8 mouse cellular contexts compared by ENCODE assay signal in the genomic region with DNA sequence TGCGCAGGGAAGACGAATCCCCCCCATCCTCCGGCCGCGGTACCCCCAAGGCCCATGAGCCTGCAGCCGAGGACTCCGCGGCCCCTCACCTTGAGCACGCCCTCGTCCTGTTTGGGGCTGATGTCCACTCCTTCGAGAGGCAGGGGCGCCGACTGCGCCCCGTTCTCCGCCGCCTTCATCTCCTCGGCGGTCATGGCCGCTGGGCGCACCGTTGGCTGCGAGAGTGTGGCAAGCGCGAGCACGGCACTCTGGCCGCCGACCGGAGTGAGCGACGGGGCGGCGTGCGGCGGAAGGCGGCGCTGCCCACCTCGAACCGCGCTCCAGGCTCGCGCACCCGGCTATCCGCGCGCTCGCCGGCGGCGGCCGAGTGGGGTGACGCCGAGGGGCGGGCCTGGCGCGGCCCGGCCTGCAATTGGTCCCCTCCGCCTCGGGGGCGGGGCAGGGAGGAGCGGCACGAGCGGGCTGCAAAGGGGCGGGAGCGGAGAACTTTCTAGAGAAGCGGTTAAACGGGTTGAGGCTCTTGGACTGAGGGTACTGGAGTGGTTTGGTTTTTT. TPM values are rescaled to one million over a fixed set of nuclear protein-coding genes. Genes with fewer than 3 reads are reported as not detected.
A peak's percentile ranks its signal among the peaks of the same experiment; 100 is the strongest.
DNase-seq lines count a peak whose midpoint lies in the region; ATAC-seq lines count a peak whose summit lies in the region.

A gene (minus strand): TSS at position 361 of the 554 bp plus-strand sequence.

- peak within 1 kb of the TSS; percentile 82 for H3K4me2 ChIP-seq in hindbrain, embryonic 16.5 days (ENCODE audit: low read length)

- WGBS in hindbrain, embryonic 16.5 days = under 1% methylated on average over 60 of the region's 67 CpGs

- peak within 1 kb of the TSS; percentile 94 for H3K27ac ChIP-seq in hindbrain, embryonic 16.5 days (ENCODE audit: low read depth, low read length)

- DNase-seq in WW6 (ENCODE audit: low read depth, low spot score) = peak; percentile 80
- peak; percentile 86 to 94 for DNase-seq in cerebellum, postnatal 36 days
- DNase-seq in gastrocnemius, adult 18-20 months (ENCODE audit: low spot score) = peak; percentile 93
- DNase-seq in left cerebral cortex, adult 8-10 months (ENCODE audit: low spot score in 2 of 2) = peak; percentile 73 to 91
- peak; percentile 95 for DNase-seq in right cerebral cortex, postnatal 10 days (ENCODE audit: low spot score in 2 of 2)
- peak; percentile 93 for DNase-seq in urinary bladder, postnatal 25 days (ENCODE audit: low spot score)

- H3K4me3 ChIP-seq in hindbrain, embryonic 16.5 days (ENCODE audit: low read length) = peak within 1 kb of the TSS; percentile 90
- peak within 1 kb of the TSS; percentile 98 for H3K4me3 ChIP-seq in megakaryocyte, embryonic 14.5 days (replicated peaks)

- H3K36me3 ChIP-seq in hindbrain, embryonic 16.5 days (ENCODE audit: control insufficient read depth, insufficient read depth, low read length) = peaks cover 21% of the 10 kb centered on the region
- H3K36me3 ChIP-seq in megakaryocyte, embryonic 14.5 days (replicated peaks; ENCODE audit: low read length) = peaks cover 34% of the 10 kb centered on the region

- H3K9ac ChIP-seq in hindbrain, embryonic 16.5 days (ENCODE audit: low read depth, low read length) = peak within 1 kb of the TSS; percentile 98

- peak; percentile 95 for ATAC-seq in hindbrain, embryonic 16.5 days

- H3K27me3 ChIP-seq in hindbrain, embryonic 16.5 days (replicated peaks; ENCODE audit: control insufficient read depth, insufficient read depth, low read length) = no peaks in the 10 kb centered on the region
- H3K27me3 ChIP-seq in megakaryocyte, embryonic 14.5 days (replicated peaks) = no peaks in the 10 kb centered on the region

- peaks cover 14% of the 10 kb centered on the region for H3K4me1 ChIP-seq in hindbrain, embryonic 16.5 days (ENCODE audit: control insufficient read depth, insufficient read depth, low read depth, low read length)
- H3K4me1 ChIP-seq in megakaryocyte, embryonic 14.5 days = peaks cover 43% of the 10 kb centered on the region

- H3K9me3 ChIP-seq in hindbrain, embryonic 16.5 days (ENCODE audit: control insufficient read depth, low read length) = no peaks in the 10 kb centered on the region
- no peaks in the 10 kb centered on the region for H3K9me3 ChIP-seq in megakaryocyte, embryonic 14.5 days

RNA-seq across cellular contexts. Expression of the gene that starts here (rescaled TPM):
- total RNA-seq in gastrocnemius, adult 18-20 months (2021) = 100 to 1,000 TPM; 112 to 113 TPM
- 341 and 344 TPM in 2 replicates for polyA plus RNA-seq in hindbrain, embryonic 16.5 days (2015; fragmentation: Nextera tagmentation; extraction: Ambion mirVana)
- 100 to 1,000 TPM; 107 to 120 (median 113) TPM for total RNA-seq in left cerebral cortex, adult 8-10 months (2022)
- polyA plus RNA-seq in megakaryocyte, embryonic 14.5 days (2012; ENCODE audit: insufficient read depth, low replicate concordance) = 174 and 185 TPM in 2 replicates

Comparison
In these comparisons a context has a peak if more than half of its experiments do, and no peak if none do; other contexts are left out.
1. Peak in every context shown above with its lines: DNase-seq, ATAC-seq, H3K4me3 ChIP-seq and H3K27ac ChIP-seq.